Mouse (Mus musculus) embryo, embryonic 11 days (tissue): ENCODE measurements around the gene Cfap221.

ENCODE experiments used
- DNase-seq: peaks from one replicate; pipeline ENCODE4 v3.0.0-alpha.2; 2015

Gene Cfap221

GRCm38 (mm10) chr1:120006844-120007790 lies 10.1 kb upstream of the Cfap221 start, which contains the start of gene Sctr:
Gene Sctr, plus strand, starts transcription at chr1:120006894.
- DNase-seq, result peak; percentile 65

- peak; percentile 62 for DNase-seq
These were observed 610 bp upstream of the Cfap221 start for GRCm38 (mm10) chr1:119997644-119998043.

GRCm38 (mm10) chr1:119986555-119986954 lies 10.5 kb downstream of the Cfap221 start:
- DNase-seq, result no peak

GRCm38 (mm10) chr1:119975141-119975540 lies 21.9 kb downstream of the Cfap221 start:
- DNase-seq, result no peak

- no peak for DNase-seq
These were observed 23.9 kb downstream of the Cfap221 start for GRCm38 (mm10) chr1:119973117-119973516.

GRCm38 (mm10) chr1:119965804-119966514 lies 31.1 kb downstream of the Cfap221 start:
- no peak for DNase-seq

- DNase-seq, result no peak
These were observed 37.1 kb downstream of the Cfap221 start for GRCm38 (mm10) chr1:119959920-119960319.

- no peak for DNase-seq
These were observed 37.6 kb downstream of the Cfap221 start for GRCm38 (mm10) chr1:119959464-119959863.

- DNase-seq, result no peak
These were observed 39.3 kb downstream of the Cfap221 start for GRCm38 (mm10) chr1:119957716-119958222.

GRCm38 (mm10) chr1:119954680-119955079 lies 42.4 kb downstream of the Cfap221 start:
- DNase-seq, result no peak

- no peak for DNase-seq
These were observed 43.6 kb downstream of the Cfap221 start for GRCm38 (mm10) chr1:119953456-119953855.

- no peak for DNase-seq
These were observed 46.9 kb downstream of the Cfap221 start for GRCm38 (mm10) chr1:119950086-119950485.

- no peak for DNase-seq
These were observed 60.2 kb downstream of the Cfap221 start for GRCm38 (mm10) chr1:119936861-119937260.

- DNase-seq, result no peak
These were observed 65.4 kb downstream of the Cfap221 start for GRCm38 (mm10) chr1:119931421-119932150.

- peak; percentile 20 for DNase-seq
These were observed 67.3 kb downstream of the Cfap221 start for GRCm38 (mm10) chr1:119929715-119930114.

GRCm38 (mm10) chr1:119919299-119919698 lies 77.7 kb downstream of the Cfap221 start:
- no peak for DNase-seq

- DNase-seq, result no peak
These were observed 80.1 kb downstream of the Cfap221 start for GRCm38 (mm10) chr1:119916823-119917371.

- peak; percentile 96 for DNase-seq
These were observed 83.8 kb downstream of the Cfap221 start, which contains the start of gene Tmem177 for GRCm38 (mm10) chr1:119912953-119913814. Gene Tmem177, minus strand, starts transcription at chr1:119913208.

GRCm38 (mm10) chr1:119907206-119907748 lies 89.8 kb downstream of the Cfap221 start:
- DNase-seq, result no peak

- DNase-seq, result peak; percentile 12
These were observed 93.8 kb downstream of the Cfap221 start for GRCm38 (mm10) chr1:119903231-119903620.
